Mouse (Mus musculus) cerebellum, adult 18-20 months (tissue): ENCODE measurements around the gene Ptprcap.
"Not testable (repeated sequence)": the region's sequence is repeated elsewhere in the genome, so short reads cannot be mapped to it uniquely, and the experiment has no call there.

ENCODE experiments used
- DNase-seq, 2 experiments: peaks; one replicate each; pipeline ENCODE4 v3.0.0; 2021

The Ptprcap gene

GRCm38 (mm10) chr19:4153232-4153654 lies at the start of gene Ptprcap:
Gene Ptprcap, plus strand, starts transcription at chr19:4153604.
- DNase-seq, result peak; percentile 75 to 77

- DNase-seq, result no peak
Measured at GRCm38 (mm10) chr19:4103792-4104191, 49.6 kb upstream of the Ptprcap start.

GRCm38 (mm10) chr19:4104675-4105194 lies 48.7 kb upstream of the Ptprcap start:
- DNase-seq, result peak in 1 of 2 experiments; percentile 18

- no peak for DNase-seq
Measured at GRCm38 (mm10) chr19:4106654-4107053, 46.8 kb upstream of the Ptprcap start.

- no peak for DNase-seq
Measured at GRCm38 (mm10) chr19:4108535-4108934, 44.9 kb upstream of the Ptprcap start.

- no peak for DNase-seq
Measured at GRCm38 (mm10) chr19:4112063-4112960, 41.1 kb upstream of the Ptprcap start.

- peak; percentile 96 to 98 for DNase-seq
Measured at GRCm38 (mm10) chr19:4113186-4113805, 40.1 kb upstream of the Ptprcap start.

- no peak for DNase-seq
Measured at GRCm38 (mm10) chr19:4113806-4114230, 39.6 kb upstream of the Ptprcap start.

- no peak for DNase-seq
Measured at GRCm38 (mm10) chr19:4114551-4114950, 38.9 kb upstream of the Ptprcap start.

- no peak for DNase-seq
Measured at GRCm38 (mm10) chr19:4115144-4115543, 38.3 kb upstream of the Ptprcap start.

- DNase-seq, result no peak
Measured at GRCm38 (mm10) chr19:4115816-4116215, 37.6 kb upstream of the Ptprcap start.

GRCm38 (mm10) chr19:4117006-4117405 lies 36.4 kb upstream of the Ptprcap start:
- DNase-seq, result no peak

- DNase-seq, result no peak
Measured at GRCm38 (mm10) chr19:4118350-4118749, 35.1 kb upstream of the Ptprcap start.

GRCm38 (mm10) chr19:4119716-4120487 lies 33.5 kb upstream of the Ptprcap start:
- DNase-seq, result no peak

GRCm38 (mm10) chr19:4120496-4120895 lies 32.9 kb upstream of the Ptprcap start:
- DNase-seq, result no peak

GRCm38 (mm10) chr19:4121097-4121805 lies 32.2 kb upstream of the Ptprcap start:
- peak; percentile 97 to 99 for DNase-seq

GRCm38 (mm10) chr19:4121896-4122295 lies 31.5 kb upstream of the Ptprcap start:
- not testable (repeated sequence) for DNase-seq

- no peak for DNase-seq
Measured at GRCm38 (mm10) chr19:4122411-4123370, 30.7 kb upstream of the Ptprcap start.

GRCm38 (mm10) chr19:4124432-4124831 lies 29.0 kb upstream of the Ptprcap start:
- DNase-seq, result no peak

- peak in 1 of 2 experiments; percentile 48 for DNase-seq
Measured at GRCm38 (mm10) chr19:4125268-4125667, 28.1 kb upstream of the Ptprcap start.
